Mouse (Mus musculus): ENCODE measurements around the gene Spag9. TPM values are rescaled to one million over a fixed set of nuclear protein-coding genes. Genes with fewer than 3 reads are reported as not detected.

The Spag9 gene
- polyA plus RNA-seq, 1 experiment from 2014 or later, result 107 TPM

DNA sequence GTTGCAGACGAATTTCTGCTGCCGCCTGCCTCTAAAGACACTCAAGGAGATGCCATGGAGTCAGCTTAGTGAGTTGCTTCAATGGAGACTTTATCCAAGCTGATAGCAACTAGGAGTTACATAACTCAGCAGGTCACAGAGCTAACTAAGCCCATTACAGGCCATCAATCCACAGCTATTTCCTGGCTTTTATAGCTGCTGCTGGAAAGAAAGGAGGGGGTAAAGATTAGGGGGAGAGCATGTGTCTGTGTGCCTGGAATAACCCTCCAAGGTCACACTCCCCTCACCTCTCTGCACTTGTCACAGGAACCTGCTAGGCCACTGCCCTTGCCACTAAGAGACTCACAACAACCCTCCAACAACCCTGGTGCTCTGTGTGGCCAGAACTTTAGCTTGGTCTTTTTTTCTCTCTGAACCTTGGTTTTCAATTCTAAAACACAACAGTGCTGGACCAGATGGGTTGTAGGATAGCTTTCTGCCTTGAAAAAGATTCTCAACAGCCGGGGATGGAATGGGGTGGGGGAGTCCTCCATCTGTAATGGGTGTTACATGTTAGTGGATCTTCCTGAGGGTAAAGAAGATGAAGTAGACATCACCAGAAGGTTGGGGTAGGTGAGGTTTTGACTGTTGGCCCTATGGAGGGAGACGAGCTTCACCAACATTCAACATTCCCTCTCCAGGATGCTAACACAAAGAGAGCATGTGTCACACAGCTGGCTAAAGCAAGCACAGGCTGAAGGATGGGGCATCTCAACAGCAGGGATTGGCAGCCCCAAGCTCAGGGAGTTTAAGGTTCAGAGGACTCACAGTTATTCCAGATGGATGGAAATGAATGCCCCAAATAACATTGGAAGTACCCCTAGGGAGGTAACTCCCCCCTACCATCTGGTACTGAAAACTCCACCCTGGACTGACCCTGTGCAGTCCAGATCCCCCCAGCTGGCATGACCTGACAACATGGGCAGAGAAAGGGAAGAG lies 134.5 kb downstream of the Spag9 start:
- Histone ChIP-seq H3K4me1 (ENCODE audit: control insufficient read depth, insufficient read depth, low read length) (peaks cover 7% of the 10 kb centered on the region; the same call in 1 of the 2 replicates), H3K4me2 (no peak overlapping the region), H3K27ac (ENCODE audit: low read depth, low read length) (no peak overlapping the region), H3K9me3 (ENCODE audit: control insufficient read depth, low read length) (no peaks in the 10 kb centered on the region), H3K4me3 (ENCODE audit: low read depth, low read length) (no peak overlapping the region), H3K9ac (ENCODE audit: low read length) (no peak overlapping the region; the same call in 1 of the 2 replicates), H3K27me3 (ENCODE audit: control insufficient read depth, insufficient read depth, low read length) (no peaks in the 10 kb centered on the region), H3K36me3 (ENCODE audit: control insufficient read depth, insufficient read depth, low read length) (no peaks in the 10 kb centered on the region)
- DNase-seq (ENCODE audit: low spot score, missing footprints), result no peak
- 71% methylated on average over 4 of the region's 4 CpGs for WGBS
- ATAC-seq (ENCODE audit: low FRiP score), result no peak

DNA sequence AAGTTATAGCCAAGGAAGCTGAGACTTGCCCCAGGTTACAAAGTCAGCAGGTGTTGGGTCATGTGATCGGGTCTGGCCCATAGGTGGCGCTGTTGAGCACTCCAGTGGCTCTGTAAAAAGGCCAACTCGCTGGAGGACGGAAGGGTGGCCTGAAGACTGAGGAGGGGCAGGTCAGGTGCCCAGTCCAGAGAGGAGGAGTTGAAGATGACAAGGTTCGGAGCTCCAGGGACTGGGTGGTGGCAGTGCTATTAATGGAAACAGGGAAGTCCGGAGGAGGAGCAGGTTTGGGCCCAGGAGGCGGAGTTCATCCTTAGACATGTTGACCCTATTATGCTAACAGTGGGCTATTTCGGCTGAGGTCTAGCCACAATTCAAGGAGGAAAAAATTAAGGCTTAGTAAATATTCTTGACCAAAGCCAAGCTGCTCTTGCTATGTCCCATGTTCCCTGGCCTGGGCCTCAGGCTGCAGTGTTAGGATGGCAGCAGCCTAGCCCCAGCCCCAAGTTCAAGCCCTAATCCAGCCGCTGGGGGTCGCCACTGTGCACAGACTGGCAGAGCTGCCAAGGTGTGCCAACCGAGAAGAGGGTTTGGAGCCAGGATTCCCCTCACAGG lies 137.6 kb downstream of the Spag9 start:
- H3K4me2 ChIP-seq, result no peak overlapping the region
- no peak overlapping the region for H3K9ac ChIP-seq (ENCODE audit: low read length)
- H3K4me3 ChIP-seq (ENCODE audit: low read depth, low read length), result no peak overlapping the region
- H3K27me3 ChIP-seq (ENCODE audit: control insufficient read depth, insufficient read depth, low read length), result no peaks in the 10 kb centered on the region
- peaks cover 9% of the 10 kb centered on the region; the same call in 1 of the 2 replicates for H3K4me1 ChIP-seq (ENCODE audit: control insufficient read depth, insufficient read depth, low read length)
- 20% methylated on average over 11 of the region's 11 CpGs for WGBS
- H3K36me3 ChIP-seq (ENCODE audit: control insufficient read depth, insufficient read depth, low read length), result no peaks in the 10 kb centered on the region
- ATAC-seq (ENCODE audit: low FRiP score) (peak; percentile 68), DNase-seq (ENCODE audit: low spot score, missing footprints) (peak; percentile 98)
- no peak overlapping the region; the same call in 1 of the 2 replicates for H3K27ac ChIP-seq (ENCODE audit: low read depth, low read length)
- no peaks in the 10 kb centered on the region for H3K9me3 ChIP-seq (ENCODE audit: control insufficient read depth, low read length)

DNA sequence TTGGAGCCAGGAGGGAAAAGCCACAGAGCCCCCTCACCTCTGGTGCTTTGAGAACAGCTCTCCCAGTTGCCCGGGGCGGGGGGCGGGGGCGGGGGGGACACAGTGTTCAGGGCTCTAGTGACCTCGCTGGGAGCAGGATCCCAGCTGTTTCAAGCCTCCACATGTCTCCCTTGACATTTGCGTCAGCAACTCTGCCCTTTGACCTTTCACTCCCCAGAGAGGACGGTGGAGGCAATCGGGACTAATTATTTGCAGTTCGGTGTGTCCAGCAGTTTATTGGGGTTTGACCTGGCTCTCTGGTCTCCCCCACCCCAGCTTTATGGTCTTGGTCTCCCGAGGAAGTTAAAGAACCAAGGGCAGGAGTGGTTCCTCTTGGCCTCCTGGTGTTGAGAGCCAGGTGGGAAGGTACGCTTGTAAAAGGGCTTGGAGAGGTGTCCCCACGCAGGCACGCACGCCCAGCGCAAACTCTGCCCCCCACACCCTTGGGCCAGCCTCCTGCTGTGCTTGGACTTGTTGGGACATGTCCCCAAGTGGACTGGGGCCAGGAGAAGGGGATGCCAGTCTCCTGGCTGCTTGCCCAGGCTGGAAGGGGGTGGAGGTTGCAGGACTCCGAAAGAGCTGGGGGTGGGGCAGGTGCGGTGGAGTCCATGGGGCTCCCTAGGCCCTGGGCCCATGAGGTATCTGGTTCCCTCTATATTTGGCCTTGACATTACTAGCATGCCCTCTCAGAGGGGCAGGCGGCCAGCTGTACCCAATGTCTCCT lies 138.4 kb downstream of the Spag9 start:
- DNase-seq (ENCODE audit: low spot score, missing footprints), result no peak

DNA sequence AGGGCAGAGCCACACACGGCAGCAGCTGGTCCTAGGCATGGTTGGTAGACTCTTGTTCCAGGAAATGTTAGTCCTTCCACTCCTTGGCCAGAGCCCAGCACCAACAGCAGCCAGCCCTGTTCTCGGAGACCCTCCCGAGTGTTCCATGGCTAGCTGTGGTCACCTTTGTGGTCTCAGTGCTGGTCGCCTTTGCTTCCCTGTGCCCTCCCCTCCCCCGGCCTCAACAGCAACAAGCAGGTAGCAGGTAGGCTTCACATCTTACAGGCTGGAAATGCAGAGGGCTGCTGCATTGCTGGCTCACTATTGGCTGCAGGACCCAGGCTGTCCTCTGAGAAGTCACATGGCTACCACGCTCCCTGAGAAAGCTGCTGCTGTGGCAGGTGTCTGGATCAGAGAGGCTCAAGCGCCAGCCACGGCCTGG lies 139.7 kb downstream of the Spag9 start:
- ATAC-seq (ENCODE audit: low FRiP score) (no peak), DNase-seq (ENCODE audit: low spot score, missing footprints) (no peak)
- Histone ChIP-seq H3K36me3 (ENCODE audit: control insufficient read depth, insufficient read depth, low read length) (no peaks in the 10 kb centered on the region), H3K9ac (ENCODE audit: low read length) (no peak overlapping the region), H3K9me3 (ENCODE audit: control insufficient read depth, low read length) (no peaks in the 10 kb centered on the region), H3K27ac (ENCODE audit: low read depth, low read length) (no peak overlapping the region), H3K4me1 (ENCODE audit: control insufficient read depth, insufficient read depth, low read length) (peaks cover 9% of the 10 kb centered on the region; the same call in 1 of the 2 replicates), H3K4me2 (no peak overlapping the region), H3K27me3 (ENCODE audit: control insufficient read depth, insufficient read depth, low read length) (no peaks in the 10 kb centered on the region), H3K4me3 (ENCODE audit: low read depth, low read length) (no peak overlapping the region)
- 78% methylated on average over 8 of the region's 8 CpGs for WGBS

More for the DNA sequence above, 138.4 kb downstream of the Spag9 start:
- no peak overlapping the region; the same call in 1 of the 2 replicates for H3K27ac ChIP-seq (ENCODE audit: low read depth, low read length)
- 47% methylated on average over 18 of the region's 18 CpGs for WGBS
- H3K4me3 ChIP-seq (ENCODE audit: low read depth, low read length), result no peak overlapping the region
- H3K4me1 ChIP-seq (ENCODE audit: control insufficient read depth, insufficient read depth, low read length), result peaks cover 11% of the 10 kb centered on the region; the same call in 1 of the 2 replicates
- H3K4me2 ChIP-seq, result no peak overlapping the region
- H3K9me3 ChIP-seq (ENCODE audit: control insufficient read depth, low read length), result no peaks in the 10 kb centered on the region
- H3K36me3 ChIP-seq (ENCODE audit: control insufficient read depth, insufficient read depth, low read length), result no peaks in the 10 kb centered on the region
- ATAC-seq (ENCODE audit: low FRiP score), result no peak
- no peaks in the 10 kb centered on the region for H3K27me3 ChIP-seq (ENCODE audit: control insufficient read depth, insufficient read depth, low read length)
- no peak overlapping the region for H3K9ac ChIP-seq (ENCODE audit: low read length)

DNA sequence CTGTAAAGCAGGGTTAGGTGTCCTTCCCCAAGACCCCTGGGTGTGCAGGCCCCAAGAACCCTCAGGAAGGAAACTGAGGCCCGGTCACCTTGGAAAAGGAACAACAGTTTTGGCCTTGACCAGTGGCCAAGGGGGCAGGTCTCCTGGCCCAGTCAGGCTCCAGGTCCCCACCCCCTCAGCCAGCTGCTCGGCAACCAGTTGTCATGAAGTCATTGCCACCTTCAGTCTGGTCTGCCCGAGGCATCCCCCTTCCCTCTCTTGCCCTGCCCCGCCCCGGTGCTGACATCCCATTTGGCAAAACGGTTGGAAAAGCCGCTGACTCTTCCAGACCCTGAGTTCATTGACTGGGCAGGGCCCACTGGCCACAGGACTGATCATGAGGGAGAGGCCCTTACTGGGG lies 140.8 kb downstream of the Spag9 start:
- 74% methylated on average over 7 of the region's 7 CpGs for WGBS

DNA sequence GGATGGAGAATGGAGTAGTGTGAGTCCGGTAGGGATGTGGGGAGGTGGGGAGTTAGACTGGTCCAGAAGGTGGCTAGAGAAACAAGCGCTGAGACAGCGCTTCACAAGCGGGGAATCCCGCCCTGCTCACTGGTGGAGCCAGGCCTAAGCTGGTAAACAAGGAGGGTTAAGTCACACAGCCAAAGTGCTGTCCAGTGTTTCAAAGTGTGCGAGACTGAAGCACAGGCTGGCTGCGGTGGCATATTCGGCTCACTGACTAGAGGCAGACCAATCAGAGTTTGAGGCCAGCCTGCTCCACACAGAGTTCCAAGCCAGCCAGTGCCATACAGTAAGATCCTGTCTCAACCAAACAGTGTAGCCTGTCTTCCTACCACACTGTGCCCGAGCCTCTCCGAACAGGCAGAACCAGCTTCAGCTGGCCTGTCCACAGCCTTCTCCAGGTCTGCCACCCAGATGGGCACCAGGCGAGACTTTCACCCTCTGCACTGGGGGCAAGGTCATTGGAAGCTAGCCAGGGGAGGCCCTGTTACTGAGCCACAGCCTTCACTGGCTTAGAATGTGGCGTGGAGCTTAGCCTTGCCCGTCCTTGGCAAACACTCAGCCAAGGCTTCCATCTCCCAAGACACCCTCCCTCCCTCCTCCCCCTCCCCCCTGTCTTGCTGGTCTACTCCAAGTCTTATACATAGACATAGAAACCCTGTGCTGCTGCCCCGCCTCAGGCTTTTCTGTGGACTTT lies 141.6 kb downstream of the Spag9 start:
- no peak for ATAC-seq (ENCODE audit: low FRiP score)
- no peak overlapping the region for H3K9ac ChIP-seq (ENCODE audit: low read length)
- H3K4me1 ChIP-seq (ENCODE audit: control insufficient read depth, insufficient read depth, low read length), result peaks cover 9% of the 10 kb centered on the region; the same call in 1 of the 2 replicates
- H3K4me3 ChIP-seq (ENCODE audit: low read depth, low read length), result no peak overlapping the region
- no peak overlapping the region for H3K27ac ChIP-seq (ENCODE audit: low read depth, low read length)
- no peak for DNase-seq (ENCODE audit: low spot score, missing footprints)
- H3K9me3 ChIP-seq (ENCODE audit: control insufficient read depth, low read length), result no peaks in the 10 kb centered on the region
- H3K4me2 ChIP-seq, result no peak overlapping the region
- no peaks in the 10 kb centered on the region for H3K36me3 ChIP-seq (ENCODE audit: control insufficient read depth, insufficient read depth, low read length)
- H3K27me3 ChIP-seq (ENCODE audit: control insufficient read depth, insufficient read depth, low read length), result no peaks in the 10 kb centered on the region
- 81% methylated on average over 14 of the region's 14 CpGs for WGBS

More for the DNA sequence above, 140.8 kb downstream of the Spag9 start:
- Histone ChIP-seq H3K4me2 (no peak overlapping the region), H3K9me3 (ENCODE audit: control insufficient read depth, low read length) (no peaks in the 10 kb centered on the region), H3K36me3 (ENCODE audit: control insufficient read depth, insufficient read depth, low read length) (no peaks in the 10 kb centered on the region), H3K4me3 (ENCODE audit: low read depth, low read length) (no peak overlapping the region), H3K9ac (ENCODE audit: low read length) (no peak overlapping the region), H3K27me3 (ENCODE audit: control insufficient read depth, insufficient read depth, low read length) (no peaks in the 10 kb centered on the region), H3K4me1 (ENCODE audit: control insufficient read depth, insufficient read depth, low read length) (peaks cover 9% of the 10 kb centered on the region; the same call in 1 of the 2 replicates), H3K27ac (ENCODE audit: low read depth, low read length) (no peak overlapping the region)
- ATAC-seq (ENCODE audit: low FRiP score) (no peak), DNase-seq (ENCODE audit: low spot score, missing footprints) (no peak)

DNA sequence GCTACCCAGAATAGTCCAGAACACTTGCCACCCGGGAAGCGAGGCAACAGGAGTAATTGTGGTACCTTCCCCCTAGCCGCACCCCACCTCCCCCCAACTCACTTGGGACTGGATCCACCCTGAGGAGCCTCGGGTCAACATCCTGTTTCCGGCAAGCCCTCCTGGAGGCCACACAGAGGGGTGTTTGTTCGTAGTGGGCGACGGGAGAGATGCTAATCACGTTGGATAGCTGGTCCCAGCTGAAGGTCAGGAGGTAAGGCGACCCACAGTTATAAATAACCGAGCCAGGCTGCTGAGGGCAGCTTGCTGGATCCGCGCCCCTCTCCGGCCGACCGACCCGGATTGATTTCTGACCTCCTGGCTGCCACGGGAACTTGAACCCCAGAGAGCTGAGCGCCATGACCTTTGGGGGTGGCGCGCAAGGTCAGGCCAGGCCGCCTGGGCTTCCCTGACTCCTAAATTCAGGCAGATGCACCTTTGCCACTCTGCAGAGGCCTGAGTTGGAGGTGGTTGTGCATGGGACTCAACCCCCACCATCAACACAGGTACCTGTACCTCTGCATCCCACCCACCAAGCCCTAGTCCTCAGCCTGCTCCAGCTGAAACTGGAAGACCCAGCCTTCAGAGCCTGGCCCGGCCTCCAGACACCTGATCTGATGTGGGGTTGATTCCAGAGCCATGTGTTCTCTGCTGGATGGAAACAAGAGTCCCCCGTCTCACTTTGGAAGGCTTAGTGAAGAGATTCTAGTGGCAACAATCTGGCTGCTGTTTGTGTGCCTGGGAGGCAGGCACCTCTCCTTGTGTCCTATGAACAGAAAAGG lies 142.7 kb downstream of the Spag9 start:
- DNase-seq (ENCODE audit: low spot score, missing footprints) (no peak), ATAC-seq (ENCODE audit: low FRiP score) (no peak)
- H3K9ac ChIP-seq (ENCODE audit: low read length), result no peak overlapping the region
- H3K4me3 ChIP-seq (ENCODE audit: low read depth, low read length), result no peak overlapping the region
- 55% methylated on average over 24 of the region's 24 CpGs for WGBS
- H3K4me1 ChIP-seq (ENCODE audit: control insufficient read depth, insufficient read depth, low read length), result peaks cover 9% of the 10 kb centered on the region; the same call in 1 of the 2 replicates
- H3K27me3 ChIP-seq (ENCODE audit: control insufficient read depth, insufficient read depth, low read length), result no peaks in the 10 kb centered on the region
- H3K4me2 ChIP-seq, result no peak overlapping the region
- no peaks in the 10 kb centered on the region for H3K9me3 ChIP-seq (ENCODE audit: control insufficient read depth, low read length)
- H3K36me3 ChIP-seq (ENCODE audit: control insufficient read depth, insufficient read depth, low read length), result no peaks in the 10 kb centered on the region
- H3K27ac ChIP-seq (ENCODE audit: low read depth, low read length), result no peak overlapping the region

DNA sequence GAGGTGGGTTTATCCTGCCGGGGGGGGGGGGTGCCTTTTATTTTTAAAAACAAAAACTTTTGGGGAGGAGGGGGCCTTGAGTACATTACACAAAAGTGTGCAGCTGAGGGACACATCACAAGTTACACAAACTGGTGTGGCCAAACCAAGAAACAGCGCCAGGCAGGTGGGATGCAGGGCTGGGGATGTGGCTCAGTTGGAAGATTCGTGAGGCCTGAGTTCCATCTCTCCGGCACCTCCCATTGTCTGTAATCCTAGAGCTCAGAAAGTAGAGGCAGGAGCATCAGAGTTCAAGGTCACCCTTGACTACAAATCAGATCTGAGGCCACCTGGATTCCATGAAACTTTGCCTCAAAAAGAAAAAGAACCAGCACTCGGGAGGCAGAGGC lies 143.3 kb downstream of the Spag9 start:
- Histone ChIP-seq H3K4me1 (ENCODE audit: control insufficient read depth, insufficient read depth, low read length) (peaks cover 4% of the 10 kb centered on the region; the same call in 1 of the 2 replicates), H3K4me3 (ENCODE audit: low read depth, low read length) (no peak overlapping the region), H3K9me3 (ENCODE audit: control insufficient read depth, low read length) (no peaks in the 10 kb centered on the region), H3K9ac (ENCODE audit: low read length) (no peak overlapping the region), H3K27ac (ENCODE audit: low read depth, low read length) (no peak overlapping the region), H3K36me3 (ENCODE audit: control insufficient read depth, insufficient read depth, low read length) (no peaks in the 10 kb centered on the region), H3K4me2 (no peak overlapping the region), H3K27me3 (ENCODE audit: control insufficient read depth, insufficient read depth, low read length) (no peaks in the 10 kb centered on the region)
- no peak for ATAC-seq (ENCODE audit: low FRiP score)
- no peak for DNase-seq (ENCODE audit: low spot score, missing footprints)
- 79% methylated on average over 5 of the region's 5 CpGs for WGBS
